Mouse (Mus musculus): ENCODE data around the gene Olfr68.
"Not testable (repeated sequence)": the region's sequence is repeated elsewhere in the genome, so short reads cannot be mapped to it uniquely, and the experiment has no call there.

Gene Olfr68

GRCm38 (mm10) chr7:103777652-103778051, 1.8 kb downstream of the Olfr68 start:
- CTCF ChIA-PET, POLR2A ChIA-PET: not testable (repeated sequence)

DNA sequence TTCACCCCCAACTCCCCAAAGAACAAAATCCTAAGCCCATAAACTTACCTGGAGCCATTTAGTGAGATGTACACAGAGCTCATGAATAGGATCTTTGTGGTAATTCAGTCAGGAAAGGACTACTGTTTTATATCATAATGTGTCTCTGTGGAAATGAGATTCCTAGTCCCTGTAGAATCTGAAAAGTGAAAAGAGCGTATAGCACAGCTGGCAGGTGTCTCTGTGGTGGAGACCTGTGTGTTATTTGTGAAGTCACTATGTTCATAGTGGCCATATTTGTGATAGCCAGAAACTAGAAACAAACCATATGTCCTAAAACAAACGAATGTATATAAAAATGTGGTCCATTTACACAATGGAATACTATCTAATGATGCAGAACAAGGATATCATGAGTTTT, 8.0 kb downstream of the Olfr68 start, which contains the start of gene Olfr69:
Gene Olfr69 (minus strand): TSS at position 101 of the 400 bp plus-strand sequence.
- ChIA-PET POLR2A (no interaction called here), CTCF (no interaction called here)

DNA sequence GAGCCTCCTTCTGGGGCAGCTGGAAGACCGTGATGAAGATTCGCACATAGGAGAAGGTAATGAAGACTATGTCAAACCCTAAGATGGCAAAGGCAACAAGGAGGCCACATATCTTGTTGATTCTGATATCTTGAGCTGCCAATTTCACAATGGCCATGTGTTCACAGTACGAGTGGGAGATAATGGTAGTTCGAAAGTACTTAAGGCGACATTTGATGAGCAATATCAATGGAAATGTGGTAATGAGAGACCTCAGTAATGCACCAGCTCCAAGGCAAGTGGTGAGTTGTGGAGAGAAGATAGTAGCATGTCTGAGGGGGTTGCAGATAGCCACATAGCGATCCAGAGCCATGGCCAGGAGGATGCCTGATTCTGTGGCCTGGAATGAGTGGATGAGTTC, 11.8 kb downstream of the Olfr68 start:
- POLR2A ChIA-PET, CTCF ChIA-PET: not testable (repeated sequence)

DNA sequence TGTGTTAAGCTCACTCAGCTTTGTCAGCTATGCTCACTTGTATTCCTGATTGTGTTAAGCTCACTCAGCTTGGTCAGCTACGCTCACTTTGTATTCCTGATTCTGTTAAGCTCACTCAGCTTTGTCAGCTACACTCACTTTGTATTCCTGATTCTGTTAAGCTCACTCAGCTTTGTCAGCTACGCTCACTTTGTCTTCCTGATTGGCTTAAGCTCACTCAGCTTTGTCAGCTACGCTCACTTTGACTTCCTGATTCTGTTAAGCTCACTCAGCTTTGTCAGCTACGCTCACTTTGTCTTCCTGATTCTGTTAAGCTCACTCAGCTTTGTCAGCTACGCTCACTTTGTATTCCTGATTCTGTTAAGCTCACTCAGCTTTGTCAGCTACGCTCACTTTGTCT, 17.3 kb downstream of the Olfr68 start:
- CTCF ChIA-PET, POLR2A ChIA-PET: not testable (repeated sequence)

DNA sequence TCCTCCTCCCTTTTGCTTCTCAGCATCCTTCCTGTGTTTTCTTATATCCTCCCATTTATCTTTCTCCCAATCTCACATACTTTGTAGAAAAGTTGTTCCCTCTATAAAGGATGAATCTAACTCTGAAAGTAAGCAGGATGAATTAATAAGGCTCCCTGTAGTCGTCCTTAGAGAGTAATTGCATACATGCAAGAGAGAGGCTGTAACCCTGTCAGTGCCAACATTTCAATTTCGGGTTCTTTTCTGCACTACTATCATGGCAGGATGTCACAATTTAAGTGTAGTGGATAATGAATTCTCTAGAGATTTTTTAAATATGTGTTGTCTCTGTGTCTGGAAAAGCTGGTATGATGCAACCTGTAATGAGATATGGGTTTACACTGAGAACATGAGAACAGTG, 22.3 kb downstream of the Olfr68 start, which contains the start of gene Olfr630:
Gene Olfr630 (minus strand): TSS at position 101 of the 400 bp plus-strand sequence.
- POLR2A ChIA-PET = no interaction called here
- CTCF ChIA-PET = no interaction called here

DNA sequence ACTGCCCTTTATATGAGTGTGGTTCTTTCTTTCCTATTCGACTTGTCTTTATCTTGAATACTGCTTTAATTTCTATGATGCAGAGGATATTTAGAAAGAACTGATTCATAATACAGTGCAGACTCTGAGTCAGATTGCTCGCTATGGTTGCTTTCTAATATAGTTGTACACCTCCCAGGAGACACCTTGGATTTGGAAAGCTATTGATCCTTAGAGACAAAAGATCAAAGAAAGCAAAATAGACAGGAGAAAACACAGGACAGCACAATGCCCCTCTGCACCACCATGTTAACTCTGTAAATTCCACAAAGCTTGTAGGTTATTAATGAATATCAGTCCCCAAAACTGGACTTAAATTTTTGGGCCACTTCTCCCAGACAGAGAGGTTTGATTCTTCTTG, 34.7 kb downstream of the Olfr68 start, which contains the start of gene Olfr629:
Gene Olfr629 (minus strand): TSS at position 101 of the 400 bp plus-strand sequence.
- CTCF ChIA-PET = no interaction called here
- POLR2A ChIA-PET = no interaction called here

- ChIA-PET POLR2A (no interaction called here), CTCF (no interaction called here)
Observed at GRCm38 (mm10) chr7:103730074-103730473, 49.4 kb downstream of the Olfr68 start, which contains the start of gene Olfr628. Gene Olfr628, plus strand, starts transcription at chr7:103730374.

All from embryonic stem cell, embryonic (primary cell).